Mouse (Mus musculus) intestine, embryonic 14.5 days (tissue): ENCODE results near the gene Cd209e. TPM values are rescaled to one million over a fixed set of nuclear protein-coding genes. Genes with fewer than 3 reads are reported as not detected.
"Not testable (repeated sequence)": the region's sequence is repeated elsewhere in the genome, so short reads cannot be mapped to it uniquely, and the experiment has no call there.

ENCODE experiments used
- ATAC-seq: fragments of 200-750 bp; cut with Nextera tagmentation; replicated peaks from 2 replicates; pipeline ENCODE4 v1.8.0; 2017; ENCODE audit warnings: low read depth, moderate number of reproducible peaks, moderate TSS enrichment, moderate library complexity; ENCODE audit not compliant: low FRiP score, low TSS enrichment
- DNase-seq: peaks from one replicate; pipeline ENCODE4 v3.0.0-alpha.2; 2018; ENCODE audit warnings: low spot score
- H3K27ac ChIP-seq: fragments of 300-500 bp; sonication (generic); 2 replicates; pipeline ENCODE4 v1.5.1; 2014; ENCODE audit warnings: low read depth, mild to moderate bottlenecking, control low read depth
- H3K27me3 ChIP-seq: fragments of 300-500 bp; sonication (generic); replicated peaks from 2 replicates; pipeline ENCODE4 v1.6.1; 2014; ENCODE audit warnings: low read length, control low read depth; ENCODE audit not compliant: control insufficient read depth, insufficient read depth
- H3K36me3 ChIP-seq: fragments of 300-500 bp; sonication (generic); 2 replicates; pipeline ENCODE4 v1.6.1; 2014; ENCODE audit warnings: low read length, control low read depth; ENCODE audit not compliant: control insufficient read depth, insufficient read depth
- H3K4me1 ChIP-seq: fragments of 300-500 bp; sonication (generic); replicated peaks from 2 replicates; pipeline ENCODE4 v1.6.1; 2014; ENCODE audit warnings: low read length, control low read depth, mixed read lengths; ENCODE audit not compliant: control insufficient read depth, insufficient read depth
- H3K4me2 ChIP-seq: fragments of 300-500 bp; sonication (generic); 2 replicates; pipeline ENCODE4 v1.6.1; 2014; ENCODE audit warnings: low read length
- H3K4me3 ChIP-seq: fragments of 300-500 bp; sonication (generic); 2 replicates; pipeline ENCODE4 v1.5.1; 2014; ENCODE audit warnings: low read depth, low read length, control low read depth, mixed read lengths
- H3K9ac ChIP-seq: fragments of 300-500 bp; sonication (generic); 2 replicates; pipeline ENCODE4 v1.6.1; 2014; ENCODE audit warnings: mild to moderate bottlenecking, low read length
- H3K9me3 ChIP-seq: fragments of 300-500 bp; sonication (generic); 2 replicates; pipeline ENCODE4 v1.6.1; 2016; ENCODE audit warnings: low read length, control low read depth; ENCODE audit not compliant: control insufficient read depth
- WGBS: fragments of 180-500 bp; shearing (Covaris S2); extraction: QIAGEN DNeasy Blood & Tissue Kit; methylation state at CpG from one replicate; pipeline ENCODE4 v1.1.7; 2014; 5-methylcytosine and 5-hydroxymethylcytosine counted together
- polyA plus RNA-seq: library from polyadenylated mRNA; unstranded; fragments of >200 nt; fragmentation: Nextera tagmentation; extraction: Ambion mirVana; gene quantifications from 2 replicates; pipeline ENCODE4 v1.2.1, GENCODE M21; 2014

Cd209e gene
- not detected in 2 replicates for polyA plus RNA-seq

- Histone ChIP-seq H3K4me2 (no peak within 1 kb of the TSS), H3K9ac (no peak within 1 kb of the TSS), H3K27me3 (no peaks in the 10 kb centered on the region), H3K4me3 (no peak within 1 kb of the TSS), H3K4me1 (no peaks in the 10 kb centered on the region), H3K36me3 (no peaks in the 10 kb centered on the region), H3K27ac (no peak within 1 kb of the TSS), H3K9me3 (no peaks in the 10 kb centered on the region)
- 73% methylated on average over 2 of the region's 2 CpGs for WGBS
- ATAC-seq = no peak
- DNase-seq = no peak
Observed at GRCm38 (mm10) chr8:3854209-3854608, at the start of gene Cd209e. Gene Cd209e (minus strand): TSS chr8:3854309.

- H3K9ac ChIP-seq = no peak within 1 kb of the TSS
- H3K4me2 ChIP-seq = no peak within 1 kb of the TSS
- 73% methylated on average over 4 of the region's 4 CpGs for WGBS
- H3K4me1 ChIP-seq = no peaks in the 10 kb centered on the region
- no peaks in the 10 kb centered on the region for H3K9me3 ChIP-seq
- H3K27me3 ChIP-seq = no peaks in the 10 kb centered on the region
- ATAC-seq = no peak
- no peaks in the 10 kb centered on the region for H3K36me3 ChIP-seq
- no peak within 1 kb of the TSS for H3K4me3 ChIP-seq
- no peak within 1 kb of the TSS for H3K27ac ChIP-seq
- no peak for DNase-seq
Observed at GRCm38 (mm10) chr8:3878455-3878854, 24.3 kb upstream of the Cd209e start, which contains the start of gene Cd209d. Gene Cd209d (minus strand): TSS chr8:3878555.

GRCm38 (mm10) chr8:3876121-3876520 is 22.0 kb upstream of the Cd209e start:
- no peak overlapping the region for H3K9ac ChIP-seq

DNA sequence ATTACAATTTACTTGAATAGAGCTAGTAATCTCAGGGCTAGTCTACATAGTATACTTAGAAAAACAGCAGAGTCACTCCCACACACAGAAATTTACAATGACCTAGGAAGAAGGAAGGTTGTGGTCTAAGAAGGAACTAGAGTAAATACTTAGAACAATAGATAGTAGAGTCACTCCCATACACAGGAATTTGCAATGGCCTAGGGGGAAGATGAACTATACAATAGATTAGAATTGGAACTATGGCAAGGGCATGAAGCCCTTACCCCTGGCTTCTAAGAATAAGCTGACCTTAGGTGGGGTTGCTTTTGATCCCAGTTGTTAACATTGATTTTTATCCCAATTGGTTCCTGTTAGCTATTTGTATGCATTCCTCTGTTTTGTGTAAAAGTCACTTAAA is 8.6 kb upstream of the Cd209e start:
- not testable (repeated sequence) for DNase-seq, H3K27me3 ChIP-seq, H3K4me2 ChIP-seq, H3K9me3 ChIP-seq, H3K27ac ChIP-seq, H3K4me1 ChIP-seq, H3K36me3 ChIP-seq, H3K9ac ChIP-seq, H3K4me3 ChIP-seq, ATAC-seq

More at GRCm38 (mm10) chr8:3876121-3876520, 22.0 kb upstream of the Cd209e start:
- Histone ChIP-seq H3K4me1 (no peaks in the 10 kb centered on the region), H3K27ac (no peak overlapping the region), H3K36me3 (no peaks in the 10 kb centered on the region), H3K9me3 (no peaks in the 10 kb centered on the region), H3K4me2 (no peak overlapping the region), H3K4me3 (no peak overlapping the region), H3K27me3 (no peaks in the 10 kb centered on the region)
- DNase-seq = no peak
- no peak for ATAC-seq
- 77% methylated on average over 2 of the region's 2 CpGs for WGBS

GRCm38 (mm10) chr8:3803091-3803490 is 51.0 kb downstream of the Cd209e start:
- DNase-seq = no peak
- no peaks in the 10 kb centered on the region for H3K4me1 ChIP-seq
- H3K4me2 ChIP-seq = no peak overlapping the region
- no peaks in the 10 kb centered on the region for H3K27me3 ChIP-seq
- ATAC-seq = no peak
- H3K4me3 ChIP-seq = no peak overlapping the region
- 89% methylated on average over 14 of the region's 14 CpGs for WGBS
- H3K9ac ChIP-seq = no peak overlapping the region
- peaks cover 5% of the 10 kb centered on the region; the same call in 1 of the 2 replicates for H3K9me3 ChIP-seq
- no peak overlapping the region for H3K27ac ChIP-seq
- H3K36me3 ChIP-seq = no peaks in the 10 kb centered on the region

Other genes with a start within 250 kb of the Cd209e start
- 56.4 and 61.5 TPM in 2 replicates for gene Xab2, start 233.0 kb downstream of the Cd209e start, polyA plus RNA-seq
- 95.1 and 95.4 TPM in 2 replicates for gene Pet100, start 232.8 kb downstream of the Cd209e start, polyA plus RNA-seq
- gene Pcp2, start 228.8 kb downstream of the Cd209e start, polyA plus RNA-seq = 0.12 TPM in 1 of 2 replicates, not detected in the other
- gene Stxbp2, start 223.4 kb downstream of the Cd209e start, polyA plus RNA-seq = 85.9 and 106 TPM in 2 replicates
- gene Retn, start 198.5 kb downstream of the Cd209e start, polyA plus RNA-seq = 0.22 TPM in 1 of 2 replicates, not detected in the other
- gene Mcemp1, start 188.6 kb downstream of the Cd209e start, polyA plus RNA-seq = 0.12 and 0.47 TPM in 2 replicates
- gene Fcor, start 181.9 kb downstream of the Cd209e start, polyA plus RNA-seq = 16.7 and 16.8 TPM in 2 replicates
- gene Trappc5, start 178.0 kb downstream of the Cd209e start, polyA plus RNA-seq = 34.0 TPM in 2 replicates
- 0.08 and 0.11 TPM in 2 replicates for gene Fcer2a, start 160.1 kb downstream of the Cd209e start, polyA plus RNA-seq
- gene Clec4g, start 133.7 kb downstream of the Cd209e start, polyA plus RNA-seq = not detected in 2 replicates
- not detected in 2 replicates for gene Cd209a, start 105.3 kb downstream of the Cd209e start, polyA plus RNA-seq
- not detected in 2 replicates for gene Cd209d, start 24.2 kb upstream of the Cd209e start, polyA plus RNA-seq
- gene Cd209b, start 72.5 kb upstream of the Cd209e start, polyA plus RNA-seq = not detected in 2 replicates
- 0.54 and 0.75 TPM in 2 replicates for gene Cd209c, start 100.4 kb upstream of the Cd209e start, polyA plus RNA-seq